Mouse (Mus musculus) urinary bladder, adult 2 months (tissue): Measurements from ENCODE around the gene Raly. TPM values are rescaled to one million over a fixed set of nuclear protein-coding genes. Genes with fewer than 3 reads are reported as not detected.
A peak's percentile ranks its signal among the peaks of the same experiment; 100 is the strongest.
"Not testable (repeated sequence)": the region's sequence is repeated elsewhere in the genome, so short reads cannot be mapped to it uniquely, and the experiment has no call there.

Experiments used
- DNase-seq: peaks from one replicate; pipeline ENCODE4 v3.0.0; 2022; ENCODE audit warnings: low spot score
- polyA plus RNA-seq: library from polyadenylated mRNA; depleted of rRNA; stranded (reverse); fragments of >200 nt; gene quantifications from 2 replicates; pipeline ENCODE4 v1.2.3, GENCODE M21; 2012

Gene Raly
- polyA plus RNA-seq, 1 experiment, result 218 TPM

- DNase-seq, result no peak
These were observed 45.6 kb downstream of the Raly start for GRCm38 (mm10) chr2:154836537-154836936.

GRCm38 (mm10) chr2:154848086-154848485 lies 57.2 kb downstream of the Raly start:
- no peak for DNase-seq

- no peak for DNase-seq
These were observed 64.5 kb downstream of the Raly start for GRCm38 (mm10) chr2:154855383-154855782.

GRCm38 (mm10) chr2:154863672-154864071 lies 72.8 kb downstream of the Raly start:
- DNase-seq, result no peak

- DNase-seq, result no peak
These were observed 74.8 kb downstream of the Raly start for GRCm38 (mm10) chr2:154865696-154866095.

- DNase-seq, result no peak
These were observed 77.2 kb downstream of the Raly start for GRCm38 (mm10) chr2:154868106-154868505.

GRCm38 (mm10) chr2:154869954-154870641 lies 79.2 kb downstream of the Raly start:
- no peak for DNase-seq

GRCm38 (mm10) chr2:154876621-154877020 lies 85.7 kb downstream of the Raly start:
- no peak for DNase-seq

- DNase-seq, result no peak
These were observed 100.7 kb downstream of the Raly start for GRCm38 (mm10) chr2:154891585-154891984.

GRCm38 (mm10) chr2:154892201-154893044 lies 101.5 kb downstream of the Raly start, which contains the start of gene Eif2s2:
Eif2s2 (minus strand) TSS chr2:154892935.
- peak; percentile 85 for DNase-seq

- DNase-seq, result no peak
These were observed 102.1 kb downstream of the Raly start for GRCm38 (mm10) chr2:154893045-154893385.

- DNase-seq, result no peak
These were observed 102.7 kb downstream of the Raly start for GRCm38 (mm10) chr2:154893548-154893947.

- DNase-seq, result not testable (repeated sequence)
These were observed 108.1 kb downstream of the Raly start for GRCm38 (mm10) chr2:154899004-154899403.

- DNase-seq, result not testable (repeated sequence)
These were observed 108.5 kb downstream of the Raly start for GRCm38 (mm10) chr2:154899412-154899811.

GRCm38 (mm10) chr2:154902111-154902510 lies 111.2 kb downstream of the Raly start:
- no peak for DNase-seq

GRCm38 (mm10) chr2:154905796-154906195 lies 114.9 kb downstream of the Raly start:
- DNase-seq, result no peak

- DNase-seq, result not testable (repeated sequence)
These were observed 117.3 kb downstream of the Raly start for GRCm38 (mm10) chr2:154908223-154908622.

- no peak for DNase-seq
These were observed 118.9 kb downstream of the Raly start for GRCm38 (mm10) chr2:154909789-154910188.

- no peak for DNase-seq
These were observed 125.1 kb downstream of the Raly start for GRCm38 (mm10) chr2:154915922-154916541.

GRCm38 (mm10) chr2:154916547-154916946 lies 125.7 kb downstream of the Raly start:
- no peak for DNase-seq
